Mouse (Mus musculus) gastrocnemius, postnatal 14 days (tissue): ENCODE data around the gene Elavl2. TPM values are rescaled to one million over a fixed set of nuclear protein-coding genes. Genes with fewer than 3 reads are reported as not detected.

Source experiments
- DNase-seq: peaks from one replicate; pipeline ENCODE4 v3.0.0; 2021; ENCODE audit warnings: mixed read lengths
- intact Hi-C: fragments of 180-260 bp; cut with DNase I; formaldehyde crosslinking; loops from one replicate; pipeline ENCODE4 v1.15.1; 2025; ENCODE audit warnings: low total_unique reads
- long read RNA-seq, 2 experiments: library from polyadenylated mRNA; stranded (forward); transcript quantifications; one replicate each; pipeline ENCODE4 v2.0.0; 2021
- total RNA-seq, 2 experiments: library from RNA; stranded (reverse); gene quantifications; 2 replicates each; pipeline ENCODE4 v1.2.3; 2021

Elavl2 gene
- total RNA-seq = 1 to 10 TPM; 1.7 to 1.9 TPM
- long read RNA-seq, experiment 1, partial matches to known transcripts = 0 of 1 reads
- long read RNA-seq, experiment 1, other reads (novel, unspliced or antisense) = 1 of 1 reads
- long read RNA-seq, experiment 2, partial matches to known transcripts = 0 of 1 reads
- long read RNA-seq, experiment 2, other reads (novel, unspliced or antisense) = 1 of 1 reads

GRCm38 (mm10) chr4:91400423-91400822, at the start of gene Elavl2:
Elavl2 (minus strand) TSS chr4:91400785.
- intact Hi-C loops = no loop called here

GRCm38 (mm10) chr4:91447887-91448286, 47.3 kb upstream of the Elavl2 start:
- DNase-seq = no peak
- intact Hi-C loops = no loop called here

More at GRCm38 (mm10) chr4:91400423-91400822, at the start of gene Elavl2:
- DNase-seq = no peak

GRCm38 (mm10) chr4:91415582-91415981, 15.0 kb upstream of the Elavl2 start:
- no peak for DNase-seq
- intact Hi-C loops = no loop called here

- intact Hi-C loops = no loop called here
- DNase-seq = no peak
These were observed 4.5 kb upstream of the Elavl2 start for GRCm38 (mm10) chr4:91405047-91405446.

- DNase-seq = no peak
- intact Hi-C loops = no loop called here
These were observed 932 bp downstream of the Elavl2 start for GRCm38 (mm10) chr4:91399510-91400196.

GRCm38 (mm10) chr4:91391987-91392598, 8.5 kb downstream of the Elavl2 start:
- intact Hi-C loops = no loop called here
- no peak for DNase-seq

- no peak for DNase-seq
- intact Hi-C loops = no loop called here
These were observed 12.9 kb downstream of the Elavl2 start for GRCm38 (mm10) chr4:91387701-91388100.

- intact Hi-C loops = no loop called here
- DNase-seq = no peak
These were observed 19.4 kb downstream of the Elavl2 start for GRCm38 (mm10) chr4:91381201-91381627.

- DNase-seq = no peak
- intact Hi-C loops = no loop called here
These were observed 20.1 kb downstream of the Elavl2 start for GRCm38 (mm10) chr4:91380341-91381117.

- no peak for DNase-seq
- intact Hi-C loops = no loop called here
These were observed 21.0 kb downstream of the Elavl2 start for GRCm38 (mm10) chr4:91379559-91379958.

- intact Hi-C loops = no loop called here
- peak; percentile 86 for DNase-seq
These were observed 24.2 kb downstream of the Elavl2 start for GRCm38 (mm10) chr4:91376317-91376910.

- no peak for DNase-seq
- intact Hi-C loops = no loop called here
These were observed 25.3 kb downstream of the Elavl2 start for GRCm38 (mm10) chr4:91375372-91375687.

- peak; percentile 27 for DNase-seq
- intact Hi-C loops = no loop called here
These were observed 25.8 kb downstream of the Elavl2 start for GRCm38 (mm10) chr4:91374571-91375371.

- no peak for DNase-seq
- intact Hi-C loops = no loop called here
These were observed 27.7 kb downstream of the Elavl2 start for GRCm38 (mm10) chr4:91372844-91373243.

GRCm38 (mm10) chr4:91371819-91372215, 28.8 kb downstream of the Elavl2 start:
- peak; percentile 43 for DNase-seq
- intact Hi-C loops = no loop called here

GRCm38 (mm10) chr4:91371131-91371818, 29.3 kb downstream of the Elavl2 start:
- no peak for DNase-seq
- intact Hi-C loops = no loop called here

- intact Hi-C loops = no loop called here
- no peak for DNase-seq
These were observed 35.3 kb downstream of the Elavl2 start for GRCm38 (mm10) chr4:91365276-91365675.

- intact Hi-C loops = no loop called here
- no peak for DNase-seq
These were observed 36.6 kb downstream of the Elavl2 start for GRCm38 (mm10) chr4:91363963-91364362.

GRCm38 (mm10) chr4:91362520-91362919, 38.1 kb downstream of the Elavl2 start:
- intact Hi-C loops = no loop called here
- DNase-seq = no peak
